Mouse (Mus musculus) forebrain, embryonic 12.5 days (tissue): ENCODE results near the gene Fam168b. TPM values are rescaled to one million over a fixed set of nuclear protein-coding genes. Genes with fewer than 3 reads are reported as not detected.

Source experiments
- ATAC-seq: fragments of 200-750 bp; cut with Nextera tagmentation; 2 replicates; pipeline ENCODE4 v1.8.0; 2017; ENCODE audit warnings: moderate TSS enrichment; ENCODE audit not compliant: low FRiP score
- H3K27ac ChIP-seq: fragments of 300-500 bp; sonication (generic); 2 replicates; pipeline ENCODE4 v1.5.1; 2016; ENCODE audit warnings: mild to moderate bottlenecking
- H3K27me3 ChIP-seq: fragments of 300-500 bp; sonication (generic); 2 replicates; pipeline ENCODE4 v1.6.1; 2016; ENCODE audit warnings: mild to moderate bottlenecking
- H3K36me3 ChIP-seq: fragments of 300-500 bp; sonication (generic); replicated peaks from 2 replicates; pipeline ENCODE4 v1.6.1; 2016; ENCODE audit warnings: mild to moderate bottlenecking
- H3K4me1 ChIP-seq: fragments of 300-500 bp; sonication (generic); 2 replicates; pipeline ENCODE4 v1.6.1; 2016
- H3K4me2 ChIP-seq: fragments of 300-500 bp; sonication (generic); 2 replicates; pipeline ENCODE4 v1.6.1; 2016; ENCODE audit warnings: mild to moderate bottlenecking, moderate library complexity
- H3K4me3 ChIP-seq: fragments of 300-500 bp; sonication (generic); replicated peaks from 2 replicates; pipeline ENCODE4 v1.5.1; 2016; ENCODE audit warnings: mild to moderate bottlenecking
- H3K9ac ChIP-seq: fragments of 300-500 bp; sonication (generic); 2 replicates; pipeline ENCODE4 v1.6.1; 2016; ENCODE audit warnings: mild to moderate bottlenecking
- H3K9me3 ChIP-seq: fragments of 300-500 bp; sonication (generic); 2 replicates; pipeline ENCODE4 v1.6.1; 2016
- WGBS: fragments of 180-500 bp; shearing (Covaris S2); methylation state at CpG from one replicate; pipeline ENCODE4 v1.1.7; 2016; 5-methylcytosine and 5-hydroxymethylcytosine counted together
- polyA plus RNA-seq: library from polyadenylated mRNA; unstranded; fragments of >200 nt; fragmentation: Nextera tagmentation; extraction: Ambion mirVana; gene quantifications from 2 replicates; pipeline ENCODE4 v1.2.1, GENCODE M21; 2016

Gene Fam168b
- polyA plus RNA-seq, result 176 and 179 TPM in 2 replicates

- H3K4me2 ChIP-seq, result peak within 1 kb of the TSS; percentile 91
- peak; percentile 90 for ATAC-seq
- peak within 1 kb of the TSS; percentile 98 for H3K27ac ChIP-seq
- WGBS, result 2% methylated on average over 55 of the region's 59 CpGs
- H3K27me3 ChIP-seq, result no peaks in the 10 kb centered on the region
- peaks cover 34% of the 10 kb centered on the region for H3K4me1 ChIP-seq
- peak within 1 kb of the TSS; percentile 78 for H3K4me3 ChIP-seq
- peak within 1 kb of the TSS; percentile 92 for H3K9ac ChIP-seq
- no peaks in the 10 kb centered on the region for H3K9me3 ChIP-seq
- no peaks in the 10 kb centered on the region; the same call in 1 of the 2 replicates for H3K36me3 ChIP-seq
Observed at GRCm38 (mm10) chr1:34842887-34843618, at the start of gene Fam168b. TSS of gene Fam168b (minus strand) at chr1:34843065.

- Histone ChIP-seq H3K36me3 (no peaks in the 10 kb centered on the region), H3K27ac (no peak overlapping the region)
- no peak for ATAC-seq
Observed at GRCm38 (mm10) chr1:34892466-34892865, 49.6 kb upstream of the Fam168b start.

GRCm38 (mm10) chr1:34891559-34892289, 48.9 kb upstream of the Fam168b start:
- Histone ChIP-seq H3K36me3 (no peaks in the 10 kb centered on the region), H3K4me2 (no peak overlapping the region), H3K27ac (no peak overlapping the region), H3K27me3 (no peaks in the 10 kb centered on the region), H3K9ac (no peak overlapping the region), H3K4me1 (no peaks in the 10 kb centered on the region), H3K9me3 (no peaks in the 10 kb centered on the region), H3K4me3 (no peak overlapping the region)
- ATAC-seq, result peak; percentile 68; the same call in 1 of the 2 replicates
- WGBS, result 66% methylated on average over 14 of the region's 14 CpGs

More at GRCm38 (mm10) chr1:34892466-34892865, 49.6 kb upstream of the Fam168b start:
- H3K9me3 ChIP-seq, result no peaks in the 10 kb centered on the region
- no peak overlapping the region for H3K4me3 ChIP-seq
- H3K9ac ChIP-seq, result no peak overlapping the region
- 89% methylated on average over 3 of the region's 3 CpGs for WGBS
- H3K4me1 ChIP-seq, result no peaks in the 10 kb centered on the region
- H3K4me2 ChIP-seq, result no peak overlapping the region
- H3K27me3 ChIP-seq, result no peaks in the 10 kb centered on the region

- Histone ChIP-seq H3K36me3 (0 out of 2 replicates have a peak, but pooled peaks cover 3% of the 10 kb centered on the region), H3K9ac (no peak overlapping the region), H3K27me3 (no peaks in the 10 kb centered on the region), H3K4me1 (no peaks in the 10 kb centered on the region), H3K27ac (no peak overlapping the region), H3K4me3 (no peak overlapping the region), H3K9me3 (0 out of 2 replicates have a peak, but pooled peaks cover 4% of the 10 kb centered on the region), H3K4me2 (no peak overlapping the region)
- ATAC-seq, result no peak
Observed at GRCm38 (mm10) chr1:34883776-34884175, 40.9 kb upstream of the Fam168b start.

- H3K9me3 ChIP-seq, result 0 out of 2 replicates have a peak, but pooled peaks cover 4% of the 10 kb centered on the region
- no peaks in the 10 kb centered on the region for H3K4me1 ChIP-seq
- no peaks in the 10 kb centered on the region for H3K27me3 ChIP-seq
- H3K36me3 ChIP-seq, result peaks cover 28% of the 10 kb centered on the region
- H3K27ac ChIP-seq, result no peak overlapping the region
- 86% methylated on average over 6 of the region's 6 CpGs for WGBS
- H3K4me3 ChIP-seq, result no peak overlapping the region
- ATAC-seq, result no peak
- H3K4me2 ChIP-seq, result no peak overlapping the region
- H3K9ac ChIP-seq, result no peak overlapping the region
Observed at GRCm38 (mm10) chr1:34879611-34880010, 36.7 kb upstream of the Fam168b start.

- H3K27ac ChIP-seq, result no peak overlapping the region
- 97% methylated on average over 5 of the region's 5 CpGs for WGBS
- H3K4me2 ChIP-seq, result no peak overlapping the region
- no peak overlapping the region for H3K4me3 ChIP-seq
- H3K36me3 ChIP-seq, result peaks cover 52% of the 10 kb centered on the region
- no peak overlapping the region for H3K9ac ChIP-seq
- H3K27me3 ChIP-seq, result no peaks in the 10 kb centered on the region
- no peak for ATAC-seq
- no peaks in the 10 kb centered on the region for H3K4me1 ChIP-seq
- no peaks in the 10 kb centered on the region for H3K9me3 ChIP-seq
Observed at GRCm38 (mm10) chr1:34873551-34873950, 30.7 kb upstream of the Fam168b start.

GRCm38 (mm10) chr1:34871170-34871569, 28.3 kb upstream of the Fam168b start:
- Histone ChIP-seq H3K4me3 (no peak overlapping the region), H3K4me2 (no peak overlapping the region), H3K9ac (no peak overlapping the region), H3K27me3 (no peaks in the 10 kb centered on the region), H3K27ac (no peak overlapping the region), H3K36me3 (peaks cover 39% of the 10 kb centered on the region), H3K9me3 (no peaks in the 10 kb centered on the region), H3K4me1 (no peaks in the 10 kb centered on the region)
- 95% methylated on average over 9 of the region's 9 CpGs for WGBS
- no peak for ATAC-seq

- no peak for ATAC-seq
- H3K9ac ChIP-seq, result no peak overlapping the region
- no peaks in the 10 kb centered on the region for H3K9me3 ChIP-seq
- 95% methylated on average over 16 of the region's 16 CpGs for WGBS
- no peak overlapping the region for H3K27ac ChIP-seq
- no peaks in the 10 kb centered on the region for H3K27me3 ChIP-seq
- H3K36me3 ChIP-seq, result peaks cover 37% of the 10 kb centered on the region
- no peaks in the 10 kb centered on the region for H3K4me1 ChIP-seq
- H3K4me2 ChIP-seq, result no peak overlapping the region
- H3K4me3 ChIP-seq, result no peak overlapping the region
Observed at GRCm38 (mm10) chr1:34869231-34869630, 26.4 kb upstream of the Fam168b start.

- ATAC-seq, result no peak
- Histone ChIP-seq H3K27me3 (no peaks in the 10 kb centered on the region), H3K27ac (no peak overlapping the region), H3K9ac (no peak overlapping the region), H3K4me1 (no peaks in the 10 kb centered on the region), H3K4me2 (no peak overlapping the region), H3K36me3 (peaks cover 43% of the 10 kb centered on the region), H3K4me3 (no peak overlapping the region), H3K9me3 (no peaks in the 10 kb centered on the region)
- 89% methylated on average over 8 of the region's 8 CpGs for WGBS
Observed at GRCm38 (mm10) chr1:34868391-34868790, 25.5 kb upstream of the Fam168b start.

GRCm38 (mm10) chr1:34867574-34867955, 24.7 kb upstream of the Fam168b start:
- WGBS, result 90% methylated on average over 5 of the region's 5 CpGs
- no peak for ATAC-seq
- Histone ChIP-seq H3K27ac (no peak overlapping the region), H3K4me3 (no peak overlapping the region), H3K27me3 (no peaks in the 10 kb centered on the region), H3K9me3 (no peaks in the 10 kb centered on the region), H3K4me1 (no peaks in the 10 kb centered on the region), H3K36me3 (peaks cover 50% of the 10 kb centered on the region), H3K4me2 (no peak overlapping the region), H3K9ac (no peak overlapping the region)

GRCm38 (mm10) chr1:34866815-34867573, 24.1 kb upstream of the Fam168b start:
- peak; percentile 60 for ATAC-seq
- Histone ChIP-seq H3K9ac (no peak overlapping the region), H3K36me3 (peaks cover 54% of the 10 kb centered on the region), H3K4me3 (no peak overlapping the region), H3K9me3 (no peaks in the 10 kb centered on the region), H3K4me2 (no peak overlapping the region), H3K4me1 (no peaks in the 10 kb centered on the region), H3K27ac (no peak overlapping the region), H3K27me3 (no peaks in the 10 kb centered on the region)
- WGBS, result 60% methylated on average over 10 of the region's 10 CpGs

- Histone ChIP-seq H3K9ac (no peak overlapping the region), H3K4me3 (no peak overlapping the region), H3K36me3 (peaks cover 45% of the 10 kb centered on the region), H3K9me3 (no peaks in the 10 kb centered on the region), H3K4me2 (no peak overlapping the region), H3K4me1 (no peaks in the 10 kb centered on the region), H3K27ac (no peak overlapping the region), H3K27me3 (no peaks in the 10 kb centered on the region)
- ATAC-seq, result no peak
- 84% methylated on average over 9 of the region's 9 CpGs for WGBS
Observed at GRCm38 (mm10) chr1:34865866-34866265, 23.0 kb upstream of the Fam168b start.
